Mouse (Mus musculus) bone marrow, adult 2 months (tissue): ENCODE results near the gene Cd47.

Source experiments
- CTCF ChIP-seq: fragments of 200-500 bp; IDR thresholded peaks from 2 replicates; pipeline ENCODE4 v1.5.1; 2011; ENCODE audit warnings: low read length, control low read depth; ENCODE audit not compliant: control insufficient read depth, insufficient read depth
- POLR2A ChIP-seq: fragments of 200-500 bp; IDR thresholded peaks from 2 replicates; pipeline ENCODE4 v1.6.1; 2011; ENCODE audit warnings: low read depth, mild to moderate bottlenecking, control low read depth, low read length, borderline replicate concordance; ENCODE audit not compliant: control insufficient read depth

DNA sequence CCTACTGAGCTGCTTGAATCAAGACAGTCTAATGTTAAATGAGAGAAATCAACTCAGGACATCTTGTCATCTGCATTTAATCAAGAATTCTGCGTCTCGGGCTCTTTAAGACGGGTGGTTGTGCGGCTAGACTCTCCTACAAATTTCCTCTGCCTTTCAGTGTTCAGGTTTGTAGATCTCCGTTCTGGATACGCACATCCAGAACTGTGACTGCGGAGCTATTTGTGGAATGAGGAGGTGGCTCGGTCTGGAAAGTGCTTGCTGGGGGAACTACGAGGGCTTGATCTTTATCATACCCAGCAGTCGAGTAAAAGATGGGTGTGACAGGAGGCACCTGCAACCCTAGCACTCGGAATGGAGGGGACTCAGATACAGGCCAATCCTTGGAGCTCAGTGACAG is 121.8 kb downstream of the Cd47 start:
- TF ChIP-seq POLR2A (no peak), CTCF (no peak)
